Mouse (Mus musculus) bone marrow, adult 2 months (tissue): Measurements from ENCODE around the gene Fam241b. TPM values are rescaled to one million over a fixed set of nuclear protein-coding genes. Genes with fewer than 3 reads are reported as not detected.

Source experiments
- H3K27ac ChIP-seq: fragments of 200-500 bp; 2 replicates; pipeline ENCODE4 v1.5.1; 2012; ENCODE audit warnings: low read depth, mild to moderate bottlenecking, control low read depth, inconsistent platforms, low read length; ENCODE audit not compliant: control insufficient read depth, poor library complexity, insufficient read depth
- H3K4me1 ChIP-seq: fragments of 200-500 bp; 2 replicates; pipeline ENCODE4 v1.6.1; 2011; ENCODE audit warnings: low read length; ENCODE audit not compliant: control insufficient read depth, insufficient read depth
- H3K4me3 ChIP-seq: fragments of 200-500 bp; replicated peaks from 2 replicates; pipeline ENCODE3; 2011; ENCODE audit warnings: mild to moderate bottlenecking, low read depth, low read length, control low read depth; ENCODE audit not compliant: control insufficient read depth
- CTCF ChIP-seq: fragments of 200-500 bp; IDR thresholded peaks from 2 replicates; pipeline ENCODE4 v1.5.1; 2011; ENCODE audit warnings: low read length, control low read depth; ENCODE audit not compliant: control insufficient read depth, insufficient read depth
- POLR2A ChIP-seq: fragments of 200-500 bp; IDR thresholded peaks from 2 replicates; pipeline ENCODE4 v1.6.1; 2011; ENCODE audit warnings: low read depth, mild to moderate bottlenecking, control low read depth, low read length, borderline replicate concordance; ENCODE audit not compliant: control insufficient read depth
- WGBS: fragments of 180-500 bp; shearing (Covaris S2); methylation state at CpG from one replicate; pipeline ENCODE4 v1.1.7; 2018; 5-methylcytosine and 5-hydroxymethylcytosine counted together
- polyA plus RNA-seq: library from polyadenylated mRNA; stranded (reverse); fragments of >200 nt; gene quantifications from 2 replicates; pipeline ENCODE4 v1.2.4, GENCODE M21; 2011; ENCODE audit warnings: low replicate concordance; ENCODE audit not compliant: missing spikeins, insufficient read depth, insufficient read length

The Fam241b gene
- polyA plus RNA-seq, result 2.0 TPM in 1 of 2 replicates, not detected in the other

DNA sequence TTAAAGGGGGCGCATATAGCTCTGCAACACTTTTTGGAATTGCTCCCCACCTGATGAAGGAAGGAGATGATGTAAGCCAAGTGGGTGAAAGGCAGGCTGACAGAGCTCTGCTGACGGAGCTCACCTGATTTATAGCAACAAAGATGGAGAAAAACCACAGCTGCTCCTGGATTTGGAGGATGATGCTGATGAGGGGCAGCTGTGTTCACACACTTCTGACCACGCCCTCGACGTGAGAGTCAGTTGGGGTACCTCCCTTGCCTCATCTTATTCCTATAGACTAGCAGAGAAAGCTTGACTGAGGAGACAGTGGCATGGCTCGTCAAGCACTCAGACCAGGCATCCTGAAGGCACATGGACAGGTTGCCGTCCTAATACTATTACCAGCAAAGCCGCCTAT, at the start of gene Fam241b:
TSS of gene Fam241b (minus strand) at position 101 of the 400 bp plus-strand sequence.
- no peak within 1 kb of the TSS for H3K27ac ChIP-seq
- no peak within 1 kb of the TSS for H3K4me3 ChIP-seq
- TF ChIP-seq POLR2A, result no peak
- TF ChIP-seq CTCF, result no peak
- 73% methylated on average over 8 of the region's 8 CpGs for WGBS
- no peaks in the 10 kb centered on the region for H3K4me1 ChIP-seq

DNA sequence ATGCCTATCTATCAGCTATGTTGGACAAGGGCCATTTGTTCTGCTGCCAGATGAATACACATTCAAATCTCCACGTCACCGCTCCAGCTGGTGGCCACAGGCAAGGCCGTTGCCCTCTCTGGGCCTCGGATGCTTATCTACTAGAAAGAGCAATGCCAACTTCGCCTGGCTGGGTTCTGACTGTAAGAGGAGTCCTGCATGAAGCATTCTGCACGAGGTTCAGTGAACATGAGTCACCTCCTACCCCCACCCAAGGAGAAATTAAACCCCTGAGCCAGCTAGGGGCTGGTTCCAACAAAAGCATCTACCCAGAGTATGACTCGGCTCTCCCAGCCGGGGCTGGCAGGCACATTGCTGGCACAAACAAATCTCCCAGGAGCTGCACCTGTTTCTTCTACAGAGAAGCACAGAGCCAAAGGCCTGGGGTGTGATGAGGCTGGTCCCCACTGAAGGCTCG, 49.0 kb upstream of the Fam241b start:
- 59% methylated on average over 9 of the region's 9 CpGs for WGBS
- Histone ChIP-seq H3K4me1 (peaks cover 6% of the 10 kb centered on the region), H3K27ac (no peak overlapping the region), H3K4me3 (no peak overlapping the region)
- TF ChIP-seq CTCF (no peak), POLR2A (no peak)

DNA sequence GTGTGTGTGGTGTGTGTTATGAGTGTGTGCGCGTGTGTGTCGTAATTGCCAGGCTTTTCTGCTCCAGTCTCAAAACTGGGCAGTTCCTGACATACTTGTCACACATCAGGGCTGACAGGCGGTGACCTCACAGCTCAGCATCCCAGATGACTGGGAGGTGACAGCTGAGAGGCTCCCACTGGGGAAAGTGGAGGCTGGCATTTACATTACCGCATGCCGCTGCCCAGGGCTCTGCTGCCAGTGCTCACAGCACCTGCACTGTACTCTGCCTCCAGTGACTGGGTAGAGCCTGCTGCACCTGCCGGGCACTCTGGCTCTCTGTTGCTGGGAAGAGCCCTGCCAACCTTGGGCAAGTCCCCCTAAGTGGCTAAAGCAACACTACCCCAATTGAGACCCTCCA, 47.1 kb upstream of the Fam241b start:
- Histone ChIP-seq H3K4me1 (peaks cover 3% of the 10 kb centered on the region), H3K4me3 (peak overlapping the region; percentile 49), H3K27ac (peak overlapping the region; percentile 29; the same call in 1 of the 2 replicates)
- no peak for TF ChIP-seq CTCF
- TF ChIP-seq POLR2A, result no peak
- WGBS, result 70% methylated on average over 7 of the region's 7 CpGs

DNA sequence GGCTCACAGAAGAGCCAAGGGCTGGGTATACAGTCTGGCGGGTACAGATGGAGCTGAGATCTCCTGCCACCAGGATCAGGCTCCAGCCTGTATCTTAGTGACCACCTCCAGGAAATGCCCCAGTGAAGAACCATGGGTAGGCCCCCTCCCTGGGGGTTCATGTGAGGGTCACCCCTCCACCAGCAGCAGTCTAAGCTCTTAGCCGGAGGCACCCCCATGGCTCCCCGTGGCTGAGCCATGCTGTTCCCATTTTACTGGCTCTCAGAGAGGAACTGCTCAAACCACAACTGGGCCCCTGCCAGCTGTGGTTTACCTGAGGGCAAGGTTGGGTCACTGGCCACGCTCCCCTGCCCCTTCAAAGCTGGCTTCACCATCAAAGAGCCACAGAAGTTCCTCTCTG, 46.2 kb upstream of the Fam241b start:
- Histone ChIP-seq H3K4me3 (no peak overlapping the region), H3K27ac (peak overlapping the region; percentile 65), H3K4me1 (peaks cover 3% of the 10 kb centered on the region)
- WGBS, result 10% methylated on average over 4 of the region's 4 CpGs
- TF ChIP-seq CTCF (no peak), POLR2A (peak; percentile 20; the same call in 1 of the 2 replicates)

DNA sequence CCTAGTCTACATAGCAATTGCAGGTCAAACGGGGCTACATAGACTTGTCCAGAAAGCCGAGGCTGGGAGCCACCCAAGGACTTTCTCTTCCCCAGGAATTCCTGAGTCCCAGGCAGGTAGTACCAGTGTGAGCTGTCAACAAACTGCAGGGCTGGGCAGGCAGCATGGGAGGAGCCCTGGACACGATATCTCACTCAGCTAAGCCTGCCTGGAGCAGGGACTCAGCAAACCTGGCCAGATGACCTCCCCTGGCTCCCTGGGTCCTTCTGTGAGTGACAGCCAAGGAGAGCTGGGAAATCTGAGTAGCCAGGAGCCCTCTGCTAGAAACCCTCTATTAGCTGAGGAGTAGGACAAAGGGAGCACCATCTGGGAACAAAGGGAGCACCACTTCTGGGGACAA, 45.6 kb upstream of the Fam241b start:
- peaks cover 3% of the 10 kb centered on the region for H3K4me1 ChIP-seq
- WGBS, result 51% methylated on average over 3 of the region's 3 CpGs
- H3K27ac ChIP-seq, result no peak overlapping the region
- TF ChIP-seq CTCF (no peak), POLR2A (no peak)
- no peak overlapping the region for H3K4me3 ChIP-seq

DNA sequence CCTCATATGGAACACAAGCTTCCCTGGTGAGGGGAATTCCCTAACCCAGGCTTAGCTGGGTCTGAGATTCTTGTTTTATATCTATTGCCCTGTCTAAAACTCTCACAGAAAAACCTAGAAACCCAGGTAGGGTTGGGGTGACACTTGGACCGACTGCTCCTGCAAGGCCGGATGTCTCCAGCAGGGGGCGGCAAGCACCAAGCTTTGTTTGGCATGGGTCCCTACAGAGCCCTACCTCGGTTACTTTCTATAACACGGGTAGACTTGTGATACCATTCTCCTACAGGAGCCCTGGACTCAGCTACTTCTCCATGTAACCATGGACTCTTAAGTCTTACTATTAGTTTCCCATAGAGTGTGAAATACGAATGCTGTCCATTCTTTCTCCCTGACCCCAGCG, 43.2 kb upstream of the Fam241b start:
- peaks cover 3% of the 10 kb centered on the region for H3K4me1 ChIP-seq
- no peak overlapping the region for H3K27ac ChIP-seq
- no peak overlapping the region for H3K4me3 ChIP-seq
- TF ChIP-seq POLR2A, result no peak
- peak; percentile 95 for TF ChIP-seq CTCF
- 22% methylated on average over 7 of the region's 7 CpGs for WGBS

DNA sequence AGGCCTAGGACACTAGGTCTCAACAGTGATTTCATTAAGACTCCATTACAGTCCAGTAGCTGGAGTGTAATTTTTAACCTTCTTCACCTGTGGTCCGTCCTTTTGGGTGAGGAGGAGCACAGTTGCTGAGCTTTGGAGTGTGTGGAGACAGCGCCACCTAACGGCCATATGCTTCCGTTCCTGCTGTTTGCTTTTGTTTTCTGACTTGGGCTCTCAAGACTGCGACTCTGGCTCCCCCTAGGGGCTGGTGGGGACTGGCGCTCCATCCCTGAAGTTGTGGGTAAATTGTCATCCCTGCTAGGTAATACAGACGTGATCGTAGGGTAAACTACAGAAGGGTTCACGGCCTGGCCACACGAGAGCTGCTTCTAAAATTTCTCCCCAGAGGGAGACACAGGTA, 39.3 kb upstream of the Fam241b start:
- TF ChIP-seq CTCF (peak; percentile 100), POLR2A (no peak)
- 2% methylated on average over 10 of the region's 10 CpGs for WGBS
- H3K4me3 ChIP-seq, result no peak overlapping the region
- no peak overlapping the region for H3K27ac ChIP-seq
- H3K4me1 ChIP-seq, result no peaks in the 10 kb centered on the region

DNA sequence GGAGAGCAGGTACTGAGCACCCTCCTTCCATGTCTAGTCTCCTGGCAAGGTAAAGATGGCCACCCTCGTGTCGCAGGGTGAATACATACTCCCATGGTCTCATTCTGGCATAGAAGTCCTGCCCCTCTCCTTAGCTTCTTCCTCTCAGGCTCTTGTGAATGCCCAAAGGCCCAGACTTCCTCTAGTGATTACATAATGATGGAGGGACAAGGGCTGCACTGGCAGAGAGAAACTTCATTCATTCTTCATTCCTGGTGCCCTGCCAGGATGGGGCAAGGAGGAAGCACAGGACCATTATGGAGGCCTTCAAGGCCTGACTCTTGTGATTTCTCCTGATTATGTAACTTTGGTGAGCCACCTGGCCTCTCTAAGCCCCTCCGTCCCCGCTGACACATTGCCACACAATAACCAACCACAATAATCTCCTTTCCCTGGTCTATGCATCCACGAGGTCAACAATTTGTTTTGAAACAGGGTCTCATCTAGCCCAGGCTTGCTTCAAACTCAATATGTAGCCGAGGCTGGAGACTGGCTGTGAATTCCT, 38.8 kb upstream of the Fam241b start:
- no peaks in the 10 kb centered on the region for H3K4me1 ChIP-seq
- TF ChIP-seq CTCF (no peak), POLR2A (no peak)

GRCm38 (mm10) chr10:62181701-62182100, 38.0 kb upstream of the Fam241b start:
- Histone ChIP-seq H3K4me1 (no peaks in the 10 kb centered on the region), H3K27ac (no peak overlapping the region), H3K4me3 (no peak overlapping the region)
- TF ChIP-seq POLR2A (no peak), CTCF (no peak)
- 58% methylated on average over 3 of the region's 3 CpGs for WGBS

More for the DNA sequence above, 38.8 kb upstream of the Fam241b start:
- Histone ChIP-seq H3K4me3 (no peak overlapping the region), H3K27ac (no peak overlapping the region)
- WGBS, result 37% methylated on average over 6 of the region's 6 CpGs
